Mouse (Mus musculus): ENCODE measurements around the gene Agrp. TPM values are rescaled to one million over a fixed set of nuclear protein-coding genes. Genes with fewer than 3 reads are reported as not detected.

Gene Agrp
- total and polyA plus RNA-seq, 3 experiments, result not detected

DNA sequence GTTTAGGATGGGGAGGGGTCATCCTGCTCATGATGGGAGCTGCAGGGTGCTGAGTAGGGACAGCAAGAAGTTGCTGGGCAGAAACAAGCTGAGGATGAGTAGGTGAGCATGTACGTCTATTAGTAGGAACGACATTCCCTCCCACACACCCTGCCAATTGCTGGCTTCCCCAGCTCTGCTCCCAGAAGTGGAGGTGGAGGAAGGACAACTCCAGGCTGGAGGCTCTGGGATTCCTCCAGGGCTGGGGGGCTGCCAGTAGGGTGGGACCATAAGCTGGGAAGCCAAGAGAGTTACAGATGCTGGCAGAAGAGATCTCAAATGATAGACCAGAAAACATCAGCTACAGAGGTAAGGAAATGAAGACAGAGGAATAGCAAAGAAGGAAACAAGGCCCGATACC is 100.6 kb downstream of the Agrp start:
- no peaks in the 10 kb centered on the region for H3K9me3 ChIP-seq (replicated peaks)
- peaks cover 11% of the 10 kb centered on the region; the same call in 1 of the 2 replicates for H3K4me1 ChIP-seq (ENCODE audit: insufficient read depth, low read depth, low read length)
- no peak for ATAC-seq (ENCODE audit: extremely low read depth, insufficient number of reproducible peaks, low FRiP score, poor library complexity, severe bottlenecking)
- TF ChIP-seq POLR2AphosphoS5 (IDR thresholded peaks at IDR 0.05; ENCODE audit: insufficient replicate concordance, low read depth, low read length), result no peak
- TF ChIP-seq GATA1 (IDR thresholded peaks at IDR 0.05; ENCODE audit: borderline replicate concordance, low read length), result no peak
- TF ChIP-seq CTCF (IDR thresholded peaks at IDR 0.05; ENCODE audit: low read depth, low read length), result no peak
- DNase-seq (ENCODE audit: low spot score), result no peak
- no peak overlapping the region for H3K4me3 ChIP-seq (ENCODE audit: low read depth, low read length)
- peaks cover 82% of the 10 kb centered on the region for H3K36me3 ChIP-seq (replicated peaks)
- no peaks in the 10 kb centered on the region for H3K27me3 ChIP-seq (ENCODE audit: insufficient read depth, low read length)

DNA sequence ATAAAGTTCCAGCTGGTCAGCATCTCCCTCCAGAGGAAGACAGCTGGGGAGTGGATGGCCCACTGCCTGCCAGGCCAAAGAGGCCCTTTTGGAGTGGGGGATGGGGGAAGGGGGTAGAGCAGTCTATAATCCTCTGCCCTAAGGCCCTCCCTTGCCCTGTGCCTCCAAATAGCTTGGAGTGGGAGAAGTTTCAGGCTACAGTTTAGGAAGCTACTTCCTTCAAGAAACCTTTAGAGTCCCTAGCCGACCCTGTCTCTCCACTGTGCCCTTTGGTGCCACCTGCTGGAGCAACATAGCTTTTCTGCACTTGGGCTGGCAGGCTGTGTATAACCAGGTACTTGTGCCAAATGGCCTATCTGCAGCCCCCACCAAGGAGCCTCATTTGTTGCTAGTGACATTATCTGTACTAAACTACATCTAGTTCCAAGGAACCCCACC is 103.3 kb downstream of the Agrp start:
- TF ChIP-seq GATA2 (IDR thresholded peaks at IDR 0.05; ENCODE audit: borderline replicate concordance, low read depth, low read length) (no peak), CTCF (IDR thresholded peaks at IDR 0.05; ENCODE audit: low read depth, low read length) (peak; percentile 55), POLR2AphosphoS5 (IDR thresholded peaks at IDR 0.05; ENCODE audit: insufficient replicate concordance, low read depth, low read length) (no peak)
- Histone ChIP-seq H3K9me3 (replicated peaks) (no peaks in the 10 kb centered on the region), H3K4me3 (ENCODE audit: low read depth, low read length) (no peak overlapping the region), H3K27me3 (ENCODE audit: insufficient read depth, low read length) (no peaks in the 10 kb centered on the region), H3K36me3 (replicated peaks) (peaks cover 93% of the 10 kb centered on the region), H3K4me1 (ENCODE audit: insufficient read depth, low read depth, low read length) (peaks cover 6% of the 10 kb centered on the region; the same call in 1 of the 2 replicates)
- ATAC-seq (ENCODE audit: extremely low read depth, insufficient number of reproducible peaks, low FRiP score, poor library complexity, severe bottlenecking) (no peak), DNase-seq (ENCODE audit: low spot score) (peak; percentile 29)

DNA sequence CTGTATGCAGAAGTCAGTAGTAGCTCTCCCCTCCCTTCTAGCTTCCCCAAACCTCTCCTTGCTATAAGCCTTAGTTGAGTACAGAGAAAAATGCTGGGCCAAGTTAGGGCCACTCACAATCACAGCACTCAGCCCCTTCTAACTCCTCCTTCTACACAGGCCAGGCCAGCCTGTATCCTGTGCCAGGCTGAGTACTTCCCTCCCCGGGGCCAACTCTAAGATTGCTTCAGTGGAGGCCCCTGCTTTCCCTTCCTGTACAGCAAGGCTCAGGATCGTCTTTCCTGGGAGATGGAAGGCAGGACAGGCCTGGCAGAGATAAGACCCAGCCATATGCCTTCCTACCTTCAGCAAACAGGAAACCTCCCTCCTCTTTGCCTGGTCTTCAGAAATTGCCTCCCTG is 103.8 kb downstream of the Agrp start:
- DNase-seq (ENCODE audit: low spot score) (no peak), ATAC-seq (ENCODE audit: extremely low read depth, insufficient number of reproducible peaks, low FRiP score, poor library complexity, severe bottlenecking) (no peak)
- TF ChIP-seq TAL1 (conservative IDR thresholded peaks at IDR 0.05; ENCODE audit: low read depth, low read length) (no peak), CTCF (IDR thresholded peaks at IDR 0.05; ENCODE audit: low read depth, low read length) (no peak), GATA2 (IDR thresholded peaks at IDR 0.05; ENCODE audit: borderline replicate concordance, low read depth, low read length) (no peak), GATA1 (IDR thresholded peaks at IDR 0.05; ENCODE audit: borderline replicate concordance, low read length) (no peak), POLR2AphosphoS5 (IDR thresholded peaks at IDR 0.05; ENCODE audit: insufficient replicate concordance, low read depth, low read length) (no peak)
- peaks cover 6% of the 10 kb centered on the region; the same call in 1 of the 2 replicates for H3K4me1 ChIP-seq (ENCODE audit: insufficient read depth, low read depth, low read length)
- peaks cover 93% of the 10 kb centered on the region for H3K36me3 ChIP-seq (replicated peaks)
- no peaks in the 10 kb centered on the region for H3K9me3 ChIP-seq (replicated peaks)
- H3K4me3 ChIP-seq (ENCODE audit: low read depth, low read length), result no peak overlapping the region
- H3K27me3 ChIP-seq (ENCODE audit: insufficient read depth, low read length), result no peaks in the 10 kb centered on the region

DNA sequence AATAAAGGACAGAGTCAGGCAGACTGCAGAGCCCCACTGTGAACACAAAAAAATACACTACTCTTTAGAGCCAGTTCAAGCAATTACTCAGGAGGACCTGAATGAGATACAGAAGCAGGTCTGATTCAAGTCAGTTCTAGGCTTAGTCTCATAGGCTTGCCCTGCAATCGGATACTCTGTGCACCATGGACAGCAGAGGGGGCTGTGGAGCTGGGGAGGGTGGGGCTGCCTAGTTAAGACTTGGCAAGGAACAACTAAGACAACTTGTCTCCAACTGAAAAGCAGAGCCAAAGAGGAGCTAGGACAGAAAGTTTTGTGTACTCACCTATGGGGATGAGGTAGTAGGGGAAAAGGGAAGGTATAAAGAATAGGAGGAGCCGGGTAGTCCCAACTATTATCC is 105.4 kb downstream of the Agrp start:
- Histone ChIP-seq H3K9me3 (replicated peaks) (no peaks in the 10 kb centered on the region), H3K4me3 (ENCODE audit: low read depth, low read length) (no peak overlapping the region), H3K27me3 (ENCODE audit: insufficient read depth, low read length) (no peaks in the 10 kb centered on the region), H3K4me1 (ENCODE audit: insufficient read depth, low read depth, low read length) (peaks cover 6% of the 10 kb centered on the region; the same call in 1 of the 2 replicates), H3K36me3 (replicated peaks) (peaks cover 93% of the 10 kb centered on the region)
- ATAC-seq (ENCODE audit: extremely low read depth, insufficient number of reproducible peaks, low FRiP score, poor library complexity, severe bottlenecking) (no peak), DNase-seq (ENCODE audit: low spot score) (peak; percentile 19)
- TF ChIP-seq CTCF (IDR thresholded peaks at IDR 0.05; ENCODE audit: low read depth, low read length) (no peak), POLR2AphosphoS5 (IDR thresholded peaks at IDR 0.05; ENCODE audit: insufficient replicate concordance, low read depth, low read length) (no peak), GATA2 (IDR thresholded peaks at IDR 0.05; ENCODE audit: borderline replicate concordance, low read depth, low read length) (no peak), GATA1 (IDR thresholded peaks at IDR 0.05; ENCODE audit: borderline replicate concordance, low read length) (no peak)

DNA sequence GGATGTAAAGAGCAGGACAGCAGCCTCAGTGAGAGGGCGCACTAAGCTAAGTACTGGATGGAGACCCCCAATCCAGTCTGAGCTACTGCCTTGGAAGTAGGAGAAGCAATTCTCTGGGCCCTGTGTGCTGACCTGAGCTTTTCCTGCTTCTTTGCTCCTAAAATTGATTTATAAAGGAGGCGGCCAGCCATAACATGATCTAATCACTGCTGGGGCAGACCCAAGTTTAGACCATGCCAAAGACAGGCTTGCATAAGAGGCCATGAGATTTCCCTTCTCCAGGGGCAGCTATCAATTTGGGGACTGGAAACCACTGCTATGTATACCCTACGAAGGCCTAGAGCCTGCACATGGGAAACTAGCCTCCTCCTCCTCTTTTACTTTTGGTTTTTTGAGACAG is 107.9 kb downstream of the Agrp start:
- DNase-seq (ENCODE audit: low spot score) (no peak), ATAC-seq (ENCODE audit: extremely low read depth, insufficient number of reproducible peaks, low FRiP score, poor library complexity, severe bottlenecking) (no peak)
- H3K9me3 ChIP-seq (replicated peaks), result no peaks in the 10 kb centered on the region
- H3K27me3 ChIP-seq (ENCODE audit: insufficient read depth, low read length), result no peaks in the 10 kb centered on the region
- H3K4me3 ChIP-seq (ENCODE audit: low read depth, low read length), result no peak overlapping the region
- H3K36me3 ChIP-seq (replicated peaks), result peaks cover 96% of the 10 kb centered on the region
- TF ChIP-seq GATA2 (IDR thresholded peaks at IDR 0.05; ENCODE audit: borderline replicate concordance, low read depth, low read length) (no peak), CTCF (IDR thresholded peaks at IDR 0.05; ENCODE audit: low read depth, low read length) (no peak), POLR2AphosphoS5 (IDR thresholded peaks at IDR 0.05; ENCODE audit: insufficient replicate concordance, low read depth, low read length) (no peak), GATA1 (IDR thresholded peaks at IDR 0.05; ENCODE audit: borderline replicate concordance, low read length) (no peak), TAL1 (conservative IDR thresholded peaks at IDR 0.05; ENCODE audit: low read depth, low read length) (no peak)
- peaks cover 6% of the 10 kb centered on the region; the same call in 1 of the 2 replicates for H3K4me1 ChIP-seq (ENCODE audit: insufficient read depth, low read depth, low read length)

DNA sequence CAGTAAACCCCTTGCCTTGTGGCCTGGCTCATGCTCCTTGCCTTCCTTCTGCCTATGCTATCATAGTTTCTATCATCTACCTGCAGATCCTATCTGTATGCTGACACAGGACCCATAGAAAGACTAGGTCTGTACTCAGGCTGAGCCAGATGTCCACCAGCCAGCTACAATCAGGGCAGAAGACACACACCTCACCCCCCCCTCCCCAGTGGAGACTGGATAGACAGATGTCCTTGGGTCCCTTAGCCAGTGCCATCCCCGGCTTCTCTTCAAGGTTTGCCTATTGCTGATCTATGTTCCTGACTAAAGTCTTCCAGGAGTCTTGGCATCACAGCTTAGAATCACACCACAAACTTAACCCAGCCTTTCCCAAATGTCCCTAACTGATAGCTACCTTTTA is 109.0 kb downstream of the Agrp start:
- Histone ChIP-seq H3K36me3 (replicated peaks) (peaks cover 96% of the 10 kb centered on the region), H3K4me3 (ENCODE audit: low read depth, low read length) (no peak overlapping the region), H3K27me3 (ENCODE audit: insufficient read depth, low read length) (no peaks in the 10 kb centered on the region), H3K4me1 (ENCODE audit: insufficient read depth, low read depth, low read length) (no peaks in the 10 kb centered on the region), H3K9me3 (replicated peaks) (no peaks in the 10 kb centered on the region)
- DNase-seq (ENCODE audit: low spot score) (no peak), ATAC-seq (ENCODE audit: extremely low read depth, insufficient number of reproducible peaks, low FRiP score, poor library complexity, severe bottlenecking) (no peak)
- TF ChIP-seq GATA1 (IDR thresholded peaks at IDR 0.05; ENCODE audit: borderline replicate concordance, low read length) (no peak), POLR2AphosphoS5 (IDR thresholded peaks at IDR 0.05; ENCODE audit: insufficient replicate concordance, low read depth, low read length) (no peak), TAL1 (conservative IDR thresholded peaks at IDR 0.05; ENCODE audit: low read depth, low read length) (no peak), GATA2 (IDR thresholded peaks at IDR 0.05; ENCODE audit: borderline replicate concordance, low read depth, low read length) (no peak), CTCF (IDR thresholded peaks at IDR 0.05; ENCODE audit: low read depth, low read length) (no peak)

DNA sequence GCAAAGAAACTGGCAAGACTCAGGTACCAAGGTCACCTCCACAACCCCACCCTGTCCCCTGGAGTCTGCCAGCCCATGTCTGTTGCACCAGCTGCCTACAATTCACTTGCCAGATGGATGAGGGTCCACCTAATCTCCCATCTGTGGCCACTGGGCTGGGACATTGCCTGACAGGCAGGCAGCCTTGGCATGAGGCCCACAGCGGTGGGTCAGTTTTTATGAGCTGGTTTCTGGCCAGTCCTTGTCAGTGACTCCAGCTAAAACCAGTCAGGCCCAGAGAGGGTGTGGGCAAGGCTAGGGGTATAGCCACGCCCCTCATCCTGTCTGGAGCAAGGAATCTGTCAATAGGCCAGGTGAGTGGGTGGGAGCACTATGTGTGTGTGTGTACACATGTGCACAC is 110.1 kb downstream of the Agrp start:
- TF ChIP-seq GATA2 (IDR thresholded peaks at IDR 0.05; ENCODE audit: borderline replicate concordance, low read depth, low read length) (no peak), GATA1 (IDR thresholded peaks at IDR 0.05; ENCODE audit: borderline replicate concordance, low read length) (no peak), POLR2AphosphoS5 (IDR thresholded peaks at IDR 0.05; ENCODE audit: insufficient replicate concordance, low read depth, low read length) (no peak)
- ATAC-seq (ENCODE audit: extremely low read depth, insufficient number of reproducible peaks, low FRiP score, poor library complexity, severe bottlenecking), result no peak
- H3K4me3 ChIP-seq (ENCODE audit: low read depth, low read length), result no peak overlapping the region
- no peaks in the 10 kb centered on the region; the same call in 1 of the 2 replicates for H3K4me1 ChIP-seq (ENCODE audit: insufficient read depth, low read depth, low read length)
- no peaks in the 10 kb centered on the region for H3K27me3 ChIP-seq (ENCODE audit: insufficient read depth, low read length)
- peaks cover 97% of the 10 kb centered on the region for H3K36me3 ChIP-seq (replicated peaks)
- no peaks in the 10 kb centered on the region for H3K9me3 ChIP-seq (replicated peaks)
- no peak for DNase-seq (ENCODE audit: low spot score)
